Mouse (Mus musculus) embryonic facial prominence, embryonic 10.5 days (tissue): ENCODE measurements at regions not wholly inside any gene's neighbourhood (a gene's known extent, or its start where the extent isn't known, plus 50 kb on each side); places are given as distances from the start of the nearest gene placed in this dataset.

ENCODE experiments used
- DNase-seq: peaks from one replicate; pipeline ENCODE4 v3.0.0-alpha.2; 2017; ENCODE audit warnings: low spot score
- H3K27ac ChIP-seq: fragments of 300-500 bp; sonication (generic); replicated peaks from 2 replicates; pipeline ENCODE4 v1.5.1; 2016; ENCODE audit warnings: mild to moderate bottlenecking
- H3K27me3 ChIP-seq: fragments of 300-500 bp; sonication (generic); replicated peaks from 2 replicates; pipeline ENCODE4 v1.6.1; 2016; ENCODE audit warnings: low read depth, mild to moderate bottlenecking; ENCODE audit not compliant: poor library complexity, severe bottlenecking
- H3K36me3 ChIP-seq: fragments of 300-500 bp; sonication (generic); replicated peaks from 2 replicates; pipeline ENCODE4 v1.6.1; 2016; ENCODE audit warnings: mild to moderate bottlenecking, moderate library complexity
- H3K4me1 ChIP-seq: fragments of 300-500 bp; sonication (generic); 2 replicates; pipeline ENCODE4 v1.6.1; 2016
- H3K4me3 ChIP-seq: fragments of 300-500 bp; sonication (generic); 2 replicates; pipeline ENCODE4 v1.5.1; 2016; ENCODE audit warnings: mild to moderate bottlenecking, moderate library complexity
- H3K9me3 ChIP-seq: fragments of 300-500 bp; sonication (generic); 2 replicates; pipeline ENCODE4 v1.6.1; 2016; ENCODE audit warnings: mild to moderate bottlenecking
- WGBS: fragments of 180-500 bp; shearing (Covaris S2); methylation state at CpG from one replicate; pipeline ENCODE4 v1.1.7; 2016; 5-methylcytosine and 5-hydroxymethylcytosine counted together

GRCm38 (mm10) chr2:178949103-178949502, 493.1 kb upstream of the Cdh4 start:
- Histone ChIP-seq H3K27ac (peak overlapping the region; percentile 63), H3K9me3 (no peaks in the 10 kb centered on the region), H3K36me3 (no peaks in the 10 kb centered on the region), H3K27me3 (no peaks in the 10 kb centered on the region), H3K4me3 (no peak overlapping the region), H3K4me1 (peaks cover 27% of the 10 kb centered on the region)
- whole genome bisulfite sequencing: 27% methylated on average over 4 of the region's 4 CpGs
- no peak for DNase-seq

DNA sequence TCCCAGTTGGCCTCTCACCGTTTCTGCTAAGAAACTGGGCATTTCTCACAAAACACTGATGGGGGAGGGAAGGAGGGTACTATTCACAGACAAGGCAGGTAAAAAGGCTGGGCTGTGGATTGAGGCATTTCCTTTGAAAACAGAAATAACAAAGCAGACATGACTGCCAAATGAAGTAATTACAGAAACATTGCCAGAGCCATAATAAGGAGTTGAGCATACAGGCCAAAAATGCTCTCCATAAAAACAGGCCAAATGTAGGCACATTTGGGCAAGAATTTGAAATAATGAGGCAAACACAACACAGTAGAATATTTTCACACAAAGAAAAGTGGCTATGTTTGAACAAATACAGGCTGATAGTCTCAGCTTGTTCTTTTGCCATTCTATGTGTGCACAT, 491.9 kb upstream of the Cdh4 start:
- Histone ChIP-seq H3K9me3 (no peaks in the 10 kb centered on the region), H3K4me3 (no peak overlapping the region), H3K36me3 (no peaks in the 10 kb centered on the region), H3K4me1 (peaks cover 27% of the 10 kb centered on the region), H3K27me3 (no peaks in the 10 kb centered on the region), H3K27ac (no peak overlapping the region)
- no peak for DNase-seq
- 40% methylated on average over 1 of the region's 1 CpGs for WGBS

DNA sequence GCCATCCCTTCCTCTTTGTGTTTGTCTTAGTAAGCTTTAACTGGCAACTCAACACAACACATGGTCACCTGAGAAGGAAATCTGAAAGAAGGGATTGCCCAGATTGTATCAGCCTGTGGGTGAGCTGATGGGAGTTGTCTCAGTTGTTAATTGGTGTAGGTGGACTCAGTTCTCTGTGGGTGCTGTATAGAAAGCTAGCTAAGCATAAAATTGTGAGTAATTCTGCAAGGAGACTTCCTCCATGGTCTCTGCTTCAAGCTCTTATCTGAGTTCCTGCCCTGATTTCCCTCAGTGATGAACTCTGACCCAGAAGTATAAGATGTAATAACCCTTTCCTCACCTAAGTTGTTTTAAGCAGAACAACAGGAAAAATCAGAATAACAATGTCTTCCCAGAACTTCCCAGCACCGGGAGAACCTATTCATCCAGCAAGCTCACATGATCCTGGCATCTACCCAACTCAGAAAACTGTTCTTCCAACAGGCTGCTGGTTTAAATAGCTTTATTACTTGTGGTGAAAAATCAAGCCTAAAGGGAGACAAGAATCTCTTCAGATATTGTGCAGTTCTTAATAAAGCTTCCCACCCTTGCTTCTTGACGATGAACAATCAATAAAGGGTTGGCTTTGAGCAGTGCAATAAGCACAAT, 487.7 kb upstream of the Cdh4 start:
- no peak overlapping the region for H3K27ac ChIP-seq
- H3K36me3 ChIP-seq: no peaks in the 10 kb centered on the region
- WGBS: 82% methylated on average over 2 of the region's 2 CpGs
- DNase-seq: no peak
- H3K9me3 ChIP-seq: no peaks in the 10 kb centered on the region
- no peaks in the 10 kb centered on the region for H3K27me3 ChIP-seq
- H3K4me3 ChIP-seq: no peak overlapping the region
- H3K4me1 ChIP-seq: peaks cover 21% of the 10 kb centered on the region

- 74% methylated on average over 10 of the region's 10 CpGs for WGBS
- H3K4me1 ChIP-seq: peaks cover 21% of the 10 kb centered on the region
- no peaks in the 10 kb centered on the region for H3K36me3 ChIP-seq
- H3K9me3 ChIP-seq: no peaks in the 10 kb centered on the region
- DNase-seq: no peak
- no peak overlapping the region for H3K27ac ChIP-seq
- no peaks in the 10 kb centered on the region for H3K27me3 ChIP-seq
- H3K4me3 ChIP-seq: no peak overlapping the region
These were observed 483.4 kb upstream of the Cdh4 start for GRCm38 (mm10) chr2:178958829-178959228.

DNA sequence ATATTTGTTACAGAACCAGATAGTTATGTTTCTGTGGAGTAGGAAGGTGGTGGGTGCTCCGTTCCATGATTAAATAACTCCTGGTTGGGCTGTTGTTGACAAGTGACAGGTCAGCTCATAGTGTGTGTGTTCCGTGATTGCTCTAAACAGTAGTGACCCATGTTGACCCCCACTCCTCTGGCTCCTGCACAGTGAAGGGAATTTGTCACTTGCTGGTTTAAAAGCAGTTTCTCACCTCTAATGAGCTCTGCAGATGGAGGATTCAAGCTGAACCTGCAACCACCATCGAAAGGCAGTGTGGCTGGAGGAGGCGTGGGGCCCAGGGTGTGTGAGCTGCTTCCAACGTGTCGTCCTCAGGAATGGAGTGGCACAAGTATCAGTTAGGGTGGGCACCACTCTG, 482.6 kb upstream of the Cdh4 start:
- H3K36me3 ChIP-seq: no peaks in the 10 kb centered on the region
- WGBS: 67% methylated on average over 6 of the region's 6 CpGs
- peaks cover 21% of the 10 kb centered on the region for H3K4me1 ChIP-seq
- peak overlapping the region; percentile 32; the same call in 1 of the 2 replicates for H3K27ac ChIP-seq
- H3K9me3 ChIP-seq: no peaks in the 10 kb centered on the region
- H3K27me3 ChIP-seq: no peaks in the 10 kb centered on the region
- H3K4me3 ChIP-seq: no peak overlapping the region
- DNase-seq: no peak

DNA sequence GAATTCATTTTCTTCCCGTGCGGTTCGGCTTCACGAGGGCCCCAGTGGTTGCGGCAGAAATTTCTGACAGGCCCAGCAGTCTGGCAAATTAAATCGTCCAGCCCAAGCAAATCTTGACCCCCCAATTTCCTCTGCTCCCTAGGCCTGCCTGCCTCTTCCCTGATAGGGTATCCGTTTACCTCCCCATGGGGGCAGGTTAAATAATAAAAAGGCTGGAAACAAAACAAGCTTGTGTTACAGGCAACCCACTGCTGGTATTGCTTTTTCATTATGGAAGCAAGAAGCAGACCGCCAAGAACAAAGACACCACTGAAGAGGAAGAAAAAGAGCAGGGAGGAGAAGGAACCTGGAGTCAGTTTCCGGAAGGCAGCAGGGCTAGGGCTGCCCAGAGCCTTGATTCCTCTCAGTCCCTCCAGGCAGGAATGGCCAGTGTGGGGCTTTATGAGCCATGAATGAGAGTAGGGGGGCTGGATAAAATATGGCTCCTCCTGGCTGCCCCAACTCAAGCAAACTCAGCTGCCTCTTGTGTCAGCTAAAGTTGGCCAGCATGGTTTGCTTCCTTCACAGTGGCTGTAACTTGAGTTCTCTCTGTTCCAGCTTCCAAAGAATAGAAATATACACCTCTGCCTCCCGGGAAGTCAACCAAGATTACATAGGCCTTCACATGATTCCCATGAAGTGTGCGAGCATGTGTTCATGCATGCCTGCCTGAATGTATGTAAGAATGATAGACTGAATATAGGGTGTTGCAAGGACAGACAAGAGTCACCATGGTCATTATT, 474.5 kb upstream of the Cdh4 start:
- peak; percentile 60 for DNase-seq
- H3K27ac ChIP-seq: peak overlapping the region; percentile 82

GRCm38 (mm10) chr2:178969732-178970131, 472.5 kb upstream of the Cdh4 start:
- Histone ChIP-seq H3K4me1 (peaks cover 32% of the 10 kb centered on the region), H3K27me3 (no peaks in the 10 kb centered on the region), H3K9me3 (no peaks in the 10 kb centered on the region), H3K27ac (no peak overlapping the region), H3K36me3 (no peaks in the 10 kb centered on the region), H3K4me3 (no peak overlapping the region)
- no peak for DNase-seq
- 73% methylated on average over 10 of the region's 10 CpGs for WGBS

More for the DNA sequence above, 474.5 kb upstream of the Cdh4 start:
- H3K4me1 ChIP-seq: peaks cover 32% of the 10 kb centered on the region
- no peaks in the 10 kb centered on the region for H3K9me3 ChIP-seq
- no peaks in the 10 kb centered on the region for H3K27me3 ChIP-seq
- no peak overlapping the region for H3K4me3 ChIP-seq
- WGBS: 41% methylated on average over 11 of the region's 11 CpGs
- H3K36me3 ChIP-seq: no peaks in the 10 kb centered on the region

- WGBS: 94% methylated on average over 4 of the region's 4 CpGs
- no peaks in the 10 kb centered on the region for H3K36me3 ChIP-seq
- no peaks in the 10 kb centered on the region for H3K27me3 ChIP-seq
- H3K4me3 ChIP-seq: no peak overlapping the region
- H3K27ac ChIP-seq: no peak overlapping the region
- H3K9me3 ChIP-seq: no peaks in the 10 kb centered on the region
- peaks cover 11% of the 10 kb centered on the region for H3K4me1 ChIP-seq
- DNase-seq: no peak
These were observed 466.9 kb upstream of the Cdh4 start for GRCm38 (mm10) chr2:178975366-178975765.

DNA sequence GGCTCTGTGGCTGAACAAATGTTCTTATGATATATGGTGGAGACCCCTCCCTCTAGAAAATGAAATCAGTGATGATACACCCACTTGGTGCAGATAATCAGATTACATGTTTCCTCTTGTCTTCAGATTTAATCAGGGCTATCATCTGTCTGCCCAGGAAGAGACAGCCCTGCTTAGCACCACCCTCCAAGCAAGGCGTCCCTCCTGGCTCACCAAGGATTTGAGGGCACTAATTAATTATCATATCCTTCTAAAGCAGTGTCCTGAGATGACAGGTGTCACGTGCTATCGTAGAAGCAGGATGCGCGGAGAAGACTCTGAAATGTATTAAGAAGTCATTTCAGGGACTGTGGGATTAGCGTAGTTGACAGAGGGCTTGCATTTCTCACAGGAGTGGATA, 466.2 kb upstream of the Cdh4 start:
- Histone ChIP-seq H3K4me3 (no peak overlapping the region), H3K27me3 (no peaks in the 10 kb centered on the region), H3K4me1 (peaks cover 11% of the 10 kb centered on the region), H3K9me3 (no peaks in the 10 kb centered on the region), H3K27ac (no peak overlapping the region), H3K36me3 (no peaks in the 10 kb centered on the region)
- no peak for DNase-seq
- 79% methylated on average over 6 of the region's 6 CpGs for WGBS

DNA sequence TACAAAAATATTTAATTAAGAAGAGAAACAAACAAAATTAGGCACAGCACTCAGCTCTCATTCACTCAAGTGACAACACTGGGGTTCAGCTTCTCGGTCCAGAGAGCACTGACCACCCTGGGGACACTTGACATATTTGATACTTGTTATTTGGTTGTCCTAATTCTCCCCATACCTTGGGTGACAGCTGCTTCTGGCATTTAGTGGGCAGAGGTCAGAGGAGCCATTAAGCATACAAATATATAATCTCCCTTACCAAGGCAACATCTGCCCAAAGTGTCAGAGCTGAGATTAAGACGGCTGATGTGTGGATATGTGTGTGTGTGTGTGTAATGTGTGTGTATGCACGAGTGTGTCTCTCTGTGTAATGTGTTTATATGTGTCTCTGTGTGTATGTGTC, 465.7 kb upstream of the Cdh4 start:
- DNase-seq: no peak
- no peaks in the 10 kb centered on the region for H3K9me3 ChIP-seq
- H3K36me3 ChIP-seq: no peaks in the 10 kb centered on the region
- H3K27me3 ChIP-seq: no peaks in the 10 kb centered on the region
- peaks cover 12% of the 10 kb centered on the region for H3K4me1 ChIP-seq
- no peak overlapping the region for H3K4me3 ChIP-seq
- H3K27ac ChIP-seq: no peak overlapping the region
- WGBS: 64% methylated on average over 3 of the region's 3 CpGs

GRCm38 (mm10) chr2:178979451-178979850, 462.8 kb upstream of the Cdh4 start:
- Histone ChIP-seq H3K9me3 (no peaks in the 10 kb centered on the region), H3K27ac (no peak overlapping the region), H3K4me1 (peaks cover 25% of the 10 kb centered on the region), H3K4me3 (no peak overlapping the region), H3K36me3 (no peaks in the 10 kb centered on the region), H3K27me3 (0 out of 2 replicates have a peak, but pooled peaks cover 4% of the 10 kb centered on the region)
- WGBS: 88% methylated on average over 9 of the region's 9 CpGs
- DNase-seq: no peak

- Histone ChIP-seq H3K27ac (peak overlapping the region; percentile 67), H3K4me1 (peaks cover 27% of the 10 kb centered on the region), H3K27me3 (0 out of 2 replicates have a peak, but pooled peaks cover 4% of the 10 kb centered on the region), H3K36me3 (no peaks in the 10 kb centered on the region), H3K9me3 (no peaks in the 10 kb centered on the region), H3K4me3 (no peak overlapping the region)
- DNase-seq: no peak
- 46% methylated on average over 7 of the region's 7 CpGs for WGBS
These were observed 460.3 kb upstream of the Cdh4 start for GRCm38 (mm10) chr2:178981736-178982502.
